Mouse (Mus musculus) naive thymus-derived CD4-positive, alpha-beta T cell, adult 2 months (primary cell): ENCODE data around the gene Cadm4.

Source experiments
- DNase-seq: peaks from one replicate; pipeline ENCODE4 v3.0.0-alpha.2; 2011; ENCODE audit warnings: low read depth

Cadm4 gene

GRCm38 (mm10) chr7:24533031-24533571, 51.3 kb downstream of the Cadm4 start:
- no peak for DNase-seq

DNA sequence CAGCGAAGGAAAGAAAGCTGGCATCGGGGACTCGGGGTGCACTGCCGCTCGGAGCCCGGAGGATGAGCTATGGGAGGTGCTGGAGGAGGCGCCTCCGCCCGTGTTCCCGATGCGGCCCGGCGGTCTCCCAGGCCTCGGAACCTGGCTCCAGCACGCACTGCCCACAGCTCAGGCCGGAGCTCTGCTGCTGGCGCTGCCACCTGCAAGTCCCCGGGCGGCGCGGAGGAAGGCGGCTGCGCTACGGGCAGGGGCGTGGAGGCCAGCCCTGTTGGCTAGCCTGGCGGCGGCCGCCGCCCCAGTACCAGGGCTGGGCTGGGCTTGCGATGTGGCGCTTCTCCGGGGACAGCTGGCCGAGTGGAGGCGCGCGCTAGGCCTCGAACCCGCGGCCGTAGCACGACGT, 52.0 kb downstream of the Cadm4 start:
- no peak for DNase-seq

DNA sequence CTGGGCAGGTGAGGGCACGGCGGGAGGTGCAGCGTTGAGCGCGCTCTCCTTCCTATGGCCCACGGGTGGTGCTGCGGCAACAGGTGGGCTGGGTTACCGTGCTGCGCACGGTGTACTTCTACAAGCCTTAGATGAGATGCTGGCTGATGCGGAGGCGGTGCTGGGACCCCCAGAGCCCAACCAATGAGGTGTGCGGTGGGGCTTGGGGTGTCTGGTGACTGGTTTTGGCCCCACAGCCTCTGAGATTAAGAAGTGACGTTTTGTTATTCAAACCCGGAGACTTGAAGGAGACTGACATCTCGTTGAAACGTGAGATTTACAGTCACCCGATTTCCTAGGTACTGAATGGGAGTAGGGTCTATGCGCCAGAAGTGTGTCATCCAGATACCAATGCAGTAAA, 52.5 kb downstream of the Cadm4 start:
- DNase-seq = no peak

DNA sequence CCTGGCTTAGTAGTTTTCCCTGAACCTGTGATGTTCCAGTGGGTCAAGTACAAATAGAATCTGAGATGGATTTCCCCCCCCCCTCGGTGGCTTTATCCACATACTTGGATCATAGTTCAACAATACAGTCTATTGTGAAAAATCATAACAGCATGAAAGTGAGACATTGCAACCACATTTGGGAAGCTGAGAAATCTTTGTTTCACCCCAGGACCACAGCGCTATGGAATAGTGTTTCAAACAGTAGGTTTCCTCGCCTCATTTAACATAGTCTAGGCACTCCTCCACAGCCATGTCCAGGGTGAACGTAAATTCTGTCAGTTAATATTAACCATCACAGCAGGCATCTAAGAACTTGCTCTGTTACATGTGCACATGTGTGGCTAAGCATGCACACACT, 55.3 kb downstream of the Cadm4 start:
- no peak for DNase-seq

DNA sequence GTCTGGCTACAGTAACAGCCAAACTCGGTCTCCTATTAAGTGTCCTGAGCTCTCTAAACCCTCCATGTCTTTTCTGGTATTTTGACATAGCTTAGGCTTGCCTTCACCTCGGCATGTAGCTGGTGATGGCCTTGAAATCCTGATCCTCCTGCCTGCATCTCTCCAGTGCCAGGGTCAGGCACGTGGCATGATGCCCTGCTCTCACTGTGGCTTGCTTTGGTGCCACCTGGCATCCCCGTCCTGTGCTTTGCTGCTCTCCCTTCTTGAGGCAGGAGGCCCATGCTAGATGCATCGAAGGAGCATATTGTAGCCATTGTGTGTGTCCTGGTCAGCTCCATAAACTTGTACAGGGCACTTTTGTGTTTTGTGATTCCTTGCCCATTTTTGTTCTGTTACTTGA, 55.8 kb downstream of the Cadm4 start:
- no peak for DNase-seq

DNA sequence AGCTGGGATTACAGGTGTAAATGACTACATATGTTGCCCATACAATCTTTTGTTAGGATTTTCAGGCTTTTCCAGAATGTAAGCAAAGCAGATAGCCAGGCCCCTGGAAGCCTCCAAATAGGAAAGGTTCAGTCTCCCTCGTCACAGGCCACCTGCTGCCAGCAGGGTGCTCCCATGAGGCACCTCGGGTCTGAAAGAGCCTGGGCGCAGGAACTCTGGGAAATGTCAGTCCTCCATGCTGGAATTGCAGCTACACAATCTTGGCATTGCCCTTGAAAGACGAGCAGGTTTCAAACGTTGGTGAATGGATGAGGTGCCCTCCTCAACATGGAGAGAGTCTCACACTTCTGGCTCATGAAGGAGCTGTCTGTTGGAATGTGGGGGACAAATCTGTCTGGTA, 56.3 kb downstream of the Cadm4 start:
- DNase-seq = no peak

DNA sequence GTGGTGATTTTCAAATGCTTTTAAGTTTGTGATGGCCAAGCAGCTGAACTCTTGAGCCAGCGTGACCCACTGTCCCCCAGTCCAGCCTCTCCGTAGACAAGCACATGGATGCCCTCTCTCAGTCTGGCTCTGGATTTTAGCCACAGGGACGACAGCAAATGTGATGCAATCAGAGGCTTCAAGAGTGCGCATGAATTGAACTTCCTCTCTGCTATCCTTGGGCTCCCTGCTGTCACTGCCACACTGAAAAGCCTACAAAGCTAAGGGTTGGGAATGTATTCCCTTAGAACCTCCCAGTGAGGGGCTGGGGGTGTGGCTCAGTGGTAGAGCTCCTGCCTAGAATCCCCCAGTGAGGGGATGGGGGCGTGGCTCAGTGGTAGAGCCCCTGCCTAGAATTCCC, 56.9 kb downstream of the Cadm4 start:
- no peak for DNase-seq

- DNase-seq = no peak
Observed at GRCm38 (mm10) chr7:24539686-24540085, 57.9 kb downstream of the Cadm4 start.

- peak; percentile 50 for DNase-seq
Observed at GRCm38 (mm10) chr7:24544506-24544905, 62.7 kb downstream of the Cadm4 start.

DNA sequence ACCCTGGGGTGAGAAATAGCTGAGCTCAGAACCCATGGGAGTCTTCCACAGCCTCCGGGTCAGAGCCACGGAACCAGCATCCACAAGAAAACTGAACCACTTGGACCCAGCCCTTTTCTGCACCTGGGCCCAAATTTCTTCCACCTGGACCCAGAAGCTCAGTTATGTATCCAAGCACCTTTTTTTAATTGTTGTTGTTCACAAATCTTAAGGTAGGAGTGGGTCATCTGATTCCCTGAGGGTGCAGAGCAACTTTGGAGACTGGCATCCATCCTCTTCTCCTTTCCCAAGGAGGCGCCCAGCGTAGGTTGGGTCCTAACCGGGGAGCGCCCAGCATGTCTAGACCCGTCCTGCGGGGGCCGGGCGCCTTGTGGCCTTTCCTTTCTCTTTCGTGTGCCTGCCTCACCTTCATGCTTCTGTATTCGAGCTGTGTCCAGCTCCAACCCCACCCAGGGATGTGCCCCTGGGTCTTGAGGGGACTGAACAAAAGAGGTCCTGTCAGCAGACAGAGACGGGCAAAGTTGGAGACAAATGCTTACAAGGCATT, 64.3 kb downstream of the Cadm4 start, which contains the start of the genes Pinlyp and Xrcc1:
Gene Pinlyp, minus strand, starts transcription at position 51 of the 547 bp plus-strand sequence.
Gene Xrcc1, plus strand, starts transcription at position 222 of the 547 bp plus-strand sequence.
- DNase-seq = no peak

DNA sequence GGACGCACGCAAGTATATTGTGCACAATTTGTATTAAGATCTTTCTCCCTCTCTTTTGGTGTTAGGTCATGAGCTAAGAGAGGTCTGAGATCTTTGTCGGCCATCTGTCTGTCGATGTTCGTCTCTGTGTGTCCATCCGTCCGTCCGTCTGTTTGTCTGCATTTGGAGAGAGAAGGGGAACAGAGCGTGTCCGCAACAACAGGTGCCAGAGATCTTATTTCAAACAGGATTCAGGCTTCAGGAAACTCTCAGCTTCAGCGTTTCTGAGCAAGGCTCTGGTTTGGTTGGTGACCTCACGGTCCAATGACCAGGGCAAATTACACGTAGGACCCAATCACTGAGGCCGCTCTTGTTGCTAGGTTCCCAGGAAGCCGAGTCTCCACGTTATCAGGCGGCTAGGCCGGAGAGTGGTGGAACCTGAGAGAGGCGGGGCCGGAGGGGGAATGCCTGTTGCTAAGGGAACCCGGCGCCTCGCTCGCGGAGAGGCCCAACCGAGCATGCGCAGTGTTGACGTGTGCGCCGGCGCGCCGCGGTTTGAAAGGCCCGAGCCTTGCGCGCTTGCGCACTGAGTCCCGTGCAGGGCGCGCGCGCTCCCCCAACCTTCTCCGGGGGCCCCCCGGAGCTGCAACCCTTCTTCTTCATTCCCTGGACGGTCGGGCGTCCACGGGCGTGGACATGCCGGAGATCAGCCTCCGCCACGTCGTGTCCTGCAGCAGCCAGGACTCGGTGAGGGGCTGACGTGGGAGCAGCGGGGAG, 65.0 kb downstream of the Cadm4 start:
- DNase-seq = peak; percentile 98

GRCm38 (mm10) chr7:24547534-24548036, 65.8 kb downstream of the Cadm4 start:
- peak; percentile 22 for DNase-seq

DNA sequence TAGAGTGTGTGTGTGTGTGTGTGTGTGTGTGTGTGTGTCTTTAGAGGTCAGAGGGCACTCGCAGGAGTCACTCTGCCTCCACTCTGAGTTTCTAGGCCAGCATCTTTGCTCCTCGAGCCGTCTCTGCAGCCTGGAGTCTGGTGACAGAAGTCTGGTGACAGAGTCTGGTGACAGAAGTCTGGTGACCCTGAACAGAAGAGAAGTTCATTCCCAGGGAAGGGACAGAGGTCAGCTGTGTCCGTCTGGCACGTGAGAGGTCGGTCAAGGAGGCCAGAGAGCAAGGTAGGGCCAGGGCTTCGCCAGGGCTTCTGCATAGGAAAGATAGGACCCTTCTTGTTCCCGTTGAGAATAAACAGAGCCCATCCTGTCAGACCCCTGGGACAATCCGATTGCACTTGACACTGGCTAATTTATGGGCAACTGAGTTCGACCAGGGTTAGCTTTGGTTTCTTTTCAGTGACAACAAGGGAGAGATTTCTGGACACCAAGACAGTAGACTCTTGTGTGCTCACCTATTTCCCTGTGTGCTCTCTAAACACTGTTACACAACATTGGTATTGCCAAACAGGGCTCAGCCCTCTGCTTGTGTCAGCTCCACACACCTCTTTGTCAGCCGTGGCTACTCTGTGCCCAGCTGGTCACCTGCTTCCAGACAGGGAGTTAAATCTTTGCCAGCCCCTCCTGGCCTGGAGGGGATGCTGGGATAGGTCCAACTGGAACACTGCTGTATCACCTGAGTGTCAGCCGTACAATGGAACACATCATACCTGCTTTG, 70.3 kb downstream of the Cadm4 start:
- no peak for DNase-seq
